Comparison of ENCODE assay signal across 16 mouse cellular contexts in genomic region chr10:117283196-117283595, GRCm38 (mm10). TPM values are rescaled to one million over a fixed set of nuclear protein-coding genes. Genes with fewer than 3 reads are reported as not detected.
"Had no signal": no experiment of that assay in that cellular context is flagged by ENCODE, and none has a peak within 500 bp of the region (broad histone marks: within the 10 kb centered on the region; RNA-seq: fewer than 3 reads in every experiment).

No protein-coding gene starts in this region.

RNA-seq across cellular contexts. Expression of gene Lyz1, which starts 9.5 kb away (rescaled TPM):
- total RNA-seq: megakaryocyte-erythroid progenitor cell, adult 5-6 weeks had no signal
- polyA plus RNA-seq: lung, embryonic 14.5 days; midbrain, embryonic 10.5 days; midbrain, embryonic 12.5 days; midbrain, embryonic 14.5 days; midbrain, embryonic 16.5 days; myocyte; neural tube, embryonic 11.5 days; stomach, embryonic 14.5 days had no signal

RNA-seq across cellular contexts. Expression of gene 9530003J23Rik, which starts 44.7 kb away (rescaled TPM):
- total RNA-seq: megakaryocyte progenitor cell, adult 5-6 weeks; megakaryocyte-erythroid progenitor cell, adult 5-6 weeks had no signal
- polyA plus RNA-seq: liver, embryonic 15.5 days; lung, embryonic 14.5 days; midbrain, embryonic 10.5 days; midbrain, embryonic 12.5 days; midbrain, embryonic 14.5 days; midbrain, embryonic 16.5 days; myocyte; neural tube, embryonic 11.5 days; neural tube, embryonic 13.5 days; neural tube, embryonic 15.5 days; small intestine, adult 2 months; stomach, embryonic 14.5 days; stomach, embryonic 16.5 days; thymus, postnatal 0 days had no signal
